Mouse (Mus musculus) cerebellum, adult 11-12 months (tissue): Measurements from ENCODE around the gene Gm6676.
A peak's percentile ranks its signal among the peaks of the same experiment; 100 is the strongest.
"Not testable (repeated sequence)": the region's sequence is repeated elsewhere in the genome, so short reads cannot be mapped to it uniquely, and the experiment has no call there.

Source experiments
- DNase-seq: peaks from one replicate; pipeline ENCODE4 v3.0.0; 2022

Gene Gm6676

DNA sequence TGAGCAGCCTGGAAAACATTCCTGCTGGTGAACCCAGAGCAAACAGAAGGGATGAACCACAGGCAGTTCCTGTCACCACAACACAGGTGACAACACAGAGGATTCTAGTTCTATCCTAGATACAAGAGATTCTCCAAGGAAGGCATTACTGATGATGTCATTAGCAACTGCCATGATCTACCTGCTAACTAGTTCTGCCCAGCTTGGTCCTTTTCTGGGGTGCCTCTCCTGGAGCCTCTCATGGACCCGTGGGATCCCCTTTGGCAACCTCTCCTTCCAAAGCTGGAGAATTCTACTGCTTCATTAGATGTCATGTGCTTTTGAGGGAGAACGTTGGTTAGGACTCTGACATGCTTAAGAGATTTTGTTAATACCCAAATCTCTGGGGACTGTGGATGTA is at the start of gene Gm6676:
Gm6676 (minus strand) TSS at position 101 of the 400 bp plus-strand sequence.
- DNase-seq: not testable (repeated sequence)

- peak; percentile 0 for DNase-seq
These were observed 49.3 kb upstream of the Gm6676 start, which contains the start of gene Gm3512 for GRCm38 (mm10) chr14:7174483-7174971. TSS of gene Gm3512 (minus strand) at chr14:7174533.

DNA sequence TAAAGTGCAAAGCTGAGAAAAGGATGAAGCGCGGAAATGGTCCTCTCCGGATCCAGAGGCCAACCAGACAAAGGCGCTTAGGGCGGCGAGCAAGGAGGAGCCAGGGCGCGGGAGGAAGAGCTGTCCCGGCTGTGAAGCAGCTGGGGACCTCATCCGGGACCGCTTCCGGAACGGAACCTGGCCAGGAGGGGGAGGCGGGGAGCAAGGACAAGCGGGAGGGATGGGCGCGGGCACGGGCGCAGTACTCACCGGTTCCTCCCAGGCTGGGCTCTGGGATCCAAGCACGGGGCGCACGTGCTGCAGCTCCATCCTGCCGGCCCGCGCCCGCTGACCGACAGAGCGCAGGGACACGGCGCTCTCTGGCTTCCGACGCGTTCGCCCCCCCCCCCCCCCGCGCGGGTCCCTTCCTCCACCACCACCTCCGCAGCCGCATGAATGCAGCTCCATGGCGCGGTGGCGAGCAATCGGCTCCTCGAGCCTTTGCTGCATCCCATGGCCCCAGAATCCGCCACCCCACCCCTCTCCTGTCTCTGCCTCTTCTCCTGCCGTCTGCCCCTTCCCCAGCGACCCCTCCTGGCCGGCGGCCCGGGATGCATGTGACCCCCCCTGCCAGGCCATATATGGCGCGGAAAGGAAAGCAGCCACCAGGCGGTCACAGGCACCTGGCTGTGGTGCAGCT is 19.9 kb downstream of the Gm6676 start:
- DNase-seq: not testable (repeated sequence)

- DNase-seq: not testable (repeated sequence)
These were observed 24.7 kb downstream of the Gm6676 start, which contains the start of gene Gm3696 for GRCm38 (mm10) chr14:7100521-7100920. TSS of gene Gm3696 (minus strand) at chr14:7100621.
